Mouse (Mus musculus) liver, embryonic 11.5 days (tissue): Measurements from ENCODE around the gene Eps8l3. TPM values are rescaled to one million over a fixed set of nuclear protein-coding genes. Genes with fewer than 3 reads are reported as not detected.

Source experiments
- ATAC-seq: fragments of 200-750 bp; cut with Nextera tagmentation; replicated peaks from 2 replicates; pipeline ENCODE4 v1.8.0; 2017; ENCODE audit warnings: moderate number of reproducible peaks, mild to moderate bottlenecking, moderate TSS enrichment, moderate library complexity; ENCODE audit not compliant: low FRiP score
- DNase-seq: peaks from one replicate; pipeline ENCODE4 v3.0.0-alpha.2; 2017; ENCODE audit warnings: low spot score
- H3K27ac ChIP-seq: fragments of 300-500 bp; sonication (generic); 2 replicates; pipeline ENCODE4 v1.5.1; 2014; ENCODE audit warnings: mild to moderate bottlenecking, low read depth, low read length, control low read depth
- H3K27me3 ChIP-seq: fragments of 300-500 bp; sonication (generic); replicated peaks from 2 replicates; pipeline ENCODE4 v1.6.1; 2014; ENCODE audit warnings: low read length, mixed read lengths; ENCODE audit not compliant: control insufficient read depth, insufficient read depth
- H3K36me3 ChIP-seq: fragments of 300-500 bp; sonication (generic); 2 replicates; pipeline ENCODE4 v1.6.1; 2014; ENCODE audit warnings: mild to moderate bottlenecking, low read length, moderate library complexity, mixed read lengths; ENCODE audit not compliant: control insufficient read depth, insufficient read depth
- H3K4me1 ChIP-seq: fragments of 300-500 bp; sonication (generic); replicated peaks from 2 replicates; pipeline ENCODE4 v1.6.1; 2014; ENCODE audit warnings: low read length, mixed read lengths; ENCODE audit not compliant: control insufficient read depth, insufficient read depth
- H3K4me2 ChIP-seq: fragments of 300-500 bp; sonication (generic); 2 replicates; pipeline ENCODE4 v1.6.1; 2014; ENCODE audit warnings: mild to moderate bottlenecking, control low read depth, moderate library complexity
- H3K4me3 ChIP-seq: fragments of 300-500 bp; sonication (generic); 2 replicates; pipeline ENCODE4 v1.5.1; 2014; ENCODE audit warnings: low read depth, low read length, control low read depth
- H3K9ac ChIP-seq: fragments of 300-500 bp; sonication (generic); 2 replicates; pipeline ENCODE4 v1.6.1; 2014; ENCODE audit warnings: low read depth, low read length, control low read depth
- H3K9me3 ChIP-seq: fragments of 300-500 bp; sonication (generic); 2 replicates; pipeline ENCODE4 v1.6.1; 2016; ENCODE audit warnings: low read length, inconsistent platforms, mixed read lengths; ENCODE audit not compliant: control insufficient read depth
- WGBS: fragments of 180-500 bp; shearing (Covaris S2); extraction: QIAGEN DNeasy Blood & Tissue Kit; methylation state at CpG from one replicate; pipeline ENCODE4 v1.1.7; 2014; 5-methylcytosine and 5-hydroxymethylcytosine counted together
- polyA plus RNA-seq: library from polyadenylated mRNA; unstranded; fragments of >200 nt; fragmentation: Nextera tagmentation; extraction: Ambion mirVana; gene quantifications from 2 replicates; pipeline ENCODE4 v1.2.1, GENCODE M21; 2014

The Eps8l3 gene
- polyA plus RNA-seq, 1 experiment from 2014 or later: not detected

GRCm38 (mm10) chr3:107835301-107835700, 41.7 kb upstream of the Eps8l3 start:
- Histone ChIP-seq H3K9me3 (no peaks in the 10 kb centered on the region), H3K27me3 (no peaks in the 10 kb centered on the region), H3K4me2 (no peak overlapping the region), H3K4me1 (no peaks in the 10 kb centered on the region), H3K36me3 (no peaks in the 10 kb centered on the region), H3K9ac (no peak overlapping the region), H3K27ac (no peak overlapping the region), H3K4me3 (no peak overlapping the region)
- ATAC-seq (no peak), DNase-seq (no peak)
- WGBS: 91% methylated on average over 5 of the region's 5 CpGs

- DNase-seq: no peak
- no peaks in the 10 kb centered on the region for H3K36me3 ChIP-seq
- no peaks in the 10 kb centered on the region for H3K9me3 ChIP-seq
- WGBS: 79% methylated on average over 5 of the region's 5 CpGs
- H3K4me1 ChIP-seq: no peaks in the 10 kb centered on the region
- H3K27me3 ChIP-seq: no peaks in the 10 kb centered on the region
- no peak overlapping the region for H3K4me3 ChIP-seq
- H3K27ac ChIP-seq: no peak overlapping the region
- H3K4me2 ChIP-seq: no peak overlapping the region
- no peak overlapping the region for H3K9ac ChIP-seq
- no peak for ATAC-seq
Observed at GRCm38 (mm10) chr3:107839855-107840254, 37.2 kb upstream of the Eps8l3 start.

- Histone ChIP-seq H3K4me3 (no peak overlapping the region), H3K9ac (no peak overlapping the region), H3K27ac (no peak overlapping the region), H3K4me1 (no peaks in the 10 kb centered on the region), H3K27me3 (no peaks in the 10 kb centered on the region), H3K9me3 (no peaks in the 10 kb centered on the region), H3K4me2 (no peak overlapping the region), H3K36me3 (no peaks in the 10 kb centered on the region)
- ATAC-seq (no peak), DNase-seq (no peak)
- WGBS: 84% methylated on average over 7 of the region's 7 CpGs
Observed at GRCm38 (mm10) chr3:107840855-107841254, 36.2 kb upstream of the Eps8l3 start.

- DNase-seq: no peak
- H3K36me3 ChIP-seq: no peaks in the 10 kb centered on the region
- H3K9ac ChIP-seq: no peak overlapping the region
- WGBS: 78% methylated on average over 7 of the region's 7 CpGs
- H3K27ac ChIP-seq: no peak overlapping the region
- no peak for ATAC-seq
- H3K27me3 ChIP-seq: no peaks in the 10 kb centered on the region
- H3K4me3 ChIP-seq: no peak overlapping the region
- H3K9me3 ChIP-seq: no peaks in the 10 kb centered on the region
- no peak overlapping the region for H3K4me2 ChIP-seq
- H3K4me1 ChIP-seq: no peaks in the 10 kb centered on the region
Observed at GRCm38 (mm10) chr3:107841370-107841769, 35.7 kb upstream of the Eps8l3 start.

- H3K4me2 ChIP-seq: no peak overlapping the region
- WGBS: 84% methylated on average over 3 of the region's 3 CpGs
- H3K9ac ChIP-seq: no peak overlapping the region
- no peak for DNase-seq
- ATAC-seq: no peak
- H3K36me3 ChIP-seq: no peaks in the 10 kb centered on the region
- no peaks in the 10 kb centered on the region for H3K27me3 ChIP-seq
- no peaks in the 10 kb centered on the region for H3K9me3 ChIP-seq
- H3K4me1 ChIP-seq: 0 out of 2 replicates have a peak, but pooled peaks cover 2% of the 10 kb centered on the region
- no peak overlapping the region for H3K4me3 ChIP-seq
- H3K27ac ChIP-seq: no peak overlapping the region
Observed at GRCm38 (mm10) chr3:107843406-107843805, 33.6 kb upstream of the Eps8l3 start.

GRCm38 (mm10) chr3:107844001-107844400, 33.0 kb upstream of the Eps8l3 start:
- H3K4me2 ChIP-seq: no peak overlapping the region
- H3K4me1 ChIP-seq: 0 out of 2 replicates have a peak, but pooled peaks cover 2% of the 10 kb centered on the region
- ATAC-seq (no peak), DNase-seq (no peak)
- no peak overlapping the region for H3K4me3 ChIP-seq
- H3K27ac ChIP-seq: no peak overlapping the region
- H3K9me3 ChIP-seq: no peaks in the 10 kb centered on the region
- H3K36me3 ChIP-seq: no peaks in the 10 kb centered on the region
- H3K27me3 ChIP-seq: no peaks in the 10 kb centered on the region
- no peak overlapping the region for H3K9ac ChIP-seq
- 91% methylated on average over 3 of the region's 3 CpGs for WGBS

- WGBS: 89% methylated on average over 2 of the region's 2 CpGs
- Histone ChIP-seq H3K9me3 (no peaks in the 10 kb centered on the region), H3K4me3 (no peak overlapping the region), H3K4me1 (peaks cover 7% of the 10 kb centered on the region; the same call in 1 of the 2 replicates), H3K36me3 (no peaks in the 10 kb centered on the region), H3K9ac (no peak overlapping the region), H3K27ac (no peak overlapping the region), H3K4me2 (no peak overlapping the region), H3K27me3 (no peaks in the 10 kb centered on the region; the same call in 1 of the 2 replicates)
- ATAC-seq (no peak), DNase-seq (no peak)
Observed at GRCm38 (mm10) chr3:107844499-107844898, 32.5 kb upstream of the Eps8l3 start.

GRCm38 (mm10) chr3:107846175-107846574, 30.9 kb upstream of the Eps8l3 start:
- WGBS: 28% methylated on average over 1 of the region's 1 CpGs
- Histone ChIP-seq H3K27ac (no peak overlapping the region), H3K4me3 (no peak overlapping the region), H3K27me3 (no peaks in the 10 kb centered on the region; the same call in 1 of the 2 replicates), H3K36me3 (no peaks in the 10 kb centered on the region), H3K4me1 (peaks cover 19% of the 10 kb centered on the region; the same call in 1 of the 2 replicates), H3K9ac (no peak overlapping the region), H3K4me2 (no peak overlapping the region), H3K9me3 (no peaks in the 10 kb centered on the region)
- DNase-seq (no peak), ATAC-seq (no peak)

- Histone ChIP-seq H3K36me3 (no peaks in the 10 kb centered on the region), H3K27ac (no peak overlapping the region; the same call in 1 of the 2 replicates), H3K4me1 (peaks cover 19% of the 10 kb centered on the region; the same call in 1 of the 2 replicates), H3K9me3 (no peaks in the 10 kb centered on the region), H3K4me2 (no peak overlapping the region), H3K27me3 (no peaks in the 10 kb centered on the region; the same call in 1 of the 2 replicates), H3K9ac (no peak overlapping the region), H3K4me3 (no peak overlapping the region)
- no peak for ATAC-seq
- 37% methylated on average over 3 of the region's 3 CpGs for WGBS
- DNase-seq: no peak
Observed at GRCm38 (mm10) chr3:107846835-107847234, 30.2 kb upstream of the Eps8l3 start.
